Mouse (Mus musculus) CH12.LX (cell line): Measurements from ENCODE around the gene Tlk2.

Source experiments
- CHD2 ChIP-seq: IDR thresholded peaks from 2 replicates; pipeline ENCODE4 v1.6.1; 2011; ENCODE audit warnings: low read length, improper control_type of control experiment
- CTCF ChIP-seq, 2 experiments: IDR thresholded peaks in 1 of 2; conservative IDR thresholded peaks in 1 of 2; 2 replicates each; pipeline ENCODE4 v1.5.1; 2011 to 2012; ENCODE audit warnings: low read depth in 2 of 2, low read length in 2 of 2, improper control_type of control experiment in 1 of 2, inconsistent platforms in 1 of 2, mild to moderate bottlenecking in 1 of 2, moderate library complexity in 1 of 2
- MAX ChIP-seq: IDR thresholded peaks from 2 replicates; pipeline ENCODE4 v1.6.1; 2011; ENCODE audit warnings: low read length, improper control_type of control experiment
- MAZ ChIP-seq: IDR thresholded peaks from 2 replicates; pipeline ENCODE4 v1.6.1; 2012; ENCODE audit warnings: low read depth, mild to moderate bottlenecking, inconsistent platforms, low read length, improper control_type of control experiment, moderate library complexity
- POLR2A ChIP-seq: IDR thresholded peaks from 2 replicates; pipeline ENCODE4 v1.6.1; 2011; ENCODE audit warnings: low read depth, mild to moderate bottlenecking, improper control_type of control experiment, low read length
- SMC3 ChIP-seq: IDR thresholded peaks from 2 replicates; pipeline ENCODE4 v1.6.1; 2011; ENCODE audit warnings: low read depth, low read length, improper control_type of control experiment
- USF1 ChIP-seq: IDR thresholded peaks from 2 replicates; pipeline ENCODE4 v1.6.1; 2014; ENCODE audit warnings: low read depth, mild to moderate bottlenecking, inconsistent platforms, low read length, improper control_type of control experiment
- USF2 ChIP-seq: conservative IDR thresholded peaks from 2 replicates; pipeline ENCODE4 v1.6.1; 2011; ENCODE audit warnings: low read depth, low read length, improper control_type of control experiment
- ZMIZ1 ChIP-seq: IDR thresholded peaks from 2 replicates; pipeline ENCODE4 v1.6.1; 2012; ENCODE audit warnings: low read depth, mild to moderate bottlenecking, inconsistent platforms, low read length, improper control_type of control experiment

GRCm38 (mm10) chr11:105327101-105327500 lies 148.5 kb downstream of the Tlk2 start:
- no peak for TF ChIP-seq CHD2
- no peak for TF ChIP-seq USF2
- TF ChIP-seq MAX, result no peak
- no peak for TF ChIP-seq POLR2A
- TF ChIP-seq USF1, result no peak
- TF ChIP-seq CTCF (conservative IDR thresholded peaks at IDR 0.05 in 1 of 2, IDR thresholded peaks at IDR 0.05 in 1 of 2; ENCODE audit: low read depth in 2 of 2, low read length in 2 of 2), result no peak
- TF ChIP-seq ZMIZ1, result no peak
- no peak for TF ChIP-seq MAZ
- no peak for TF ChIP-seq SMC3
